Mouse (Mus musculus) lung, postnatal 25 days (tissue): ENCODE measurements around the gene Sh3bgrl2.

Experiments used
- DNase-seq: peaks from one replicate; pipeline ENCODE4 v3.0.0; 2022; ENCODE audit warnings: low spot score

The Sh3bgrl2 gene

DNA sequence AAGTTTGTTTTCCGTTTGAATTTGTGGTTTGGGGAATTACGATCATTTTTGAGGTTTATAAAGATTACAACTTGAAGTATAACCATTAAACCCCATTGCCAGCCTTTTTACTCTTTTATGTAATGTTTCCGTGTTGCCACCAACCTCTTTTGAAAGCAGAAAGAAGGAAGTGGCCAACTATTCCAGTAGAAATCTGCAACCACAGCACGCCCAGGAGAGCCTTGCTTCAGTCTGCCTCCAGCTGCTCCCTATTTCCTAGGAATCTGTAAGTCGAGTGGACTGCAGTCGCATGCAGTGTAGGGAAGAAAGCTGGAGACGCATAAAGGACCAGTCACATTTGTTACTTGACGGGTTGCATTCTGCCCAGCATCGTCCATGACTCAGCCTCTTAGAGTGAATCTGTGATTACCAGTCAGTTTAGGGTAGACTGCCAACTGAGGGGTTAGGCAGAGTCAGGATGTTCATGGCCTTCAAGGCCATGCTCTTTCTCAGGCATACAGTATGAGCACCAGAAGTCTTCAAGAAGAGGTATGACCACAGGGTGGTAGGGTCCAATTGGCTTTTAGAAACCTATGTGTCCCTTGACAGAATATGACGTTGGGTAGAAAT is 43.8 kb downstream of the Sh3bgrl2 start:
- DNase-seq, result no peak

DNA sequence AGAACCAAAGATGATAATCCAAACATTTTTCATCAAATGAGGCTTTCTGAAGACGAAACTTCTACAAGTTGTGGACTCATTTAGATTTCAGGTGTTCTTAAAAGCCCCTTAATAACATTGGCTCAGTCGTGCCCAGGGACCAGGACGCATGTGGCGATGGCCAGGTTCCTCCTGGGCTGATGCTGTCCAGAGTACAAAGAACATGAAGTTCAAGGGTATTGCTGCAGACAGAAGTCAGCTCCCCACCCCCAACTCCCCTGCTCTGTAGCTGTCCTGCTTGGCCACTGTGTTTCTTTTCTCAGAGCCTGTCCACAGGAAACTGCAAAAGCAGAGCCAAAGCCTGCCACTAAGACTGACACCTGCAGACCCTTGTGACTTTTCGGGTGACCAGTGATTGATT is 45.7 kb downstream of the Sh3bgrl2 start:
- DNase-seq, result no peak

DNA sequence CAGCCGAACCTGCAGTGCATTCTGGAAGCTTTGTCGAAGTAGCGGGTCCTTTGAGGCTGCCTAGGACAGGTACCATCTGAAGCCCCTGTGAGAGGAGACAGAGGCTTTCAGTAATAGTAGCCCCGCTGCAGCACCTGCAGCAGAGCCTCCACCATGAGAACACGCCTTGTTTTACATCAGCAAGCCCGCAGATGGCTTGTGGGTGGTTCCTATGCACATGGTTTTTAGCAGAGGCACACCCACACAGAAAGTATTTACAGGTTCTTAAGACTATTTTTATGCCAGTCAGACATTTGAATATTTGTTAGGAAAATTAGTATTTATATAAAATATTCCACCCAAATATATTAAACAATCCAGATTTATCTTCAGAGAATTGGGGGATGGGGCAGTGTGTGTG is 48.0 kb downstream of the Sh3bgrl2 start:
- no peak for DNase-seq

DNA sequence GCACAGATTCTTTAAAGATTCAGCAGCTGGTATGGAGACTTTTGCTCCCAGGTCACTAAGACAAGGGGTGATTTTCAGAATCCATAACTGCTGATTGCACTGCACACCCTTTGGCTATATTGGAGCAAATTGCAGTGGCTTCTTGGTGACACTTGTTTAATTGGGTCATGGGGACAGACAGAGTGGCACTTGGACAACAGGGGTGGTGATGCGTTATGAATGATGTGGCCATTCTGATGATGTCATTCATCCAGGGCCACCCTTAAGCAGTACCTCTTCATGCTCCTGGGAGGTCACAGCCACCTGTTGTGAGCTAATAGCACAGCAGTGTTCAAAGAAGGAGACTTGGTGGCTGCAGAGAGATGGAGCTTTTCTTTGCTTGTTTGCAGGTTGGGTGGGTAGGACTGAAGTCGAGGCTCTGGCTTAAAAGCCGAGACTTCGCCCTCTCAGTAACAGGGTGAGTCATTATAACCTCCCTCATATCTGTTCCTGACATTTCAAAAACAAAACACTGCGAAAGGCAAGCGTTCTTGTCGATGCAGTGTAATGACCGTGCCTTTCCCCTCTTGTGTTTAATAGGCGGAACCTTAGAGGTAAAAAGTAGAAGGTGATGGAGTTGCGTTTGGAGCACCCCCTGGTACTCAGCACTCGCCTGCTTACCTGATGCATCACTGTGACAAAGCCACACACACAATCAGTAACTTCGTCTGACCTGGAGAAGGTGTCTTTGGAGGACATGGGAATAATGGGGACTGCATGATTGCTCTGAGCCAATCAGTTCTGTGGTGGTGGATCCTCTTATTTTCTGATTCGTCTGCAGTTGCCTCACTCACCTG is 48.7 kb downstream of the Sh3bgrl2 start:
- no peak for DNase-seq

DNA sequence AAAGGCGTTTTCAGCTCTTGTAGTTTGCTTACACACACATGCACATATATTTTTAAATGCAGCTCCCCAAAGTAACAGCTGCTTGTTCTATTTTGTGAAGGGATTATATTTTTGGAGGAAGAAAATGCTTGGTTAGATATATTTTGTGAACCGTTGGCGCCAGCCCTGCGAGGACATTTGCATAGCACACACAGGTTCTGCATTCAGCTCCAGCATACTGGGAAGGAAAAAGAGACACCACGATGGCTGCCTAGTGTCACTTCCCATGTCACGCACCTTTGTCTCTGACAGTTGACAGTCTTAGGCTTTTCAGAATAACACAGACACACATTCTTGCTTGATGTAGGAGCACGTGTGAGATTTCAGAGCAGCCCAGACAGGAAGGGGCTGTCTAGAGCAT is 49.9 kb downstream of the Sh3bgrl2 start:
- DNase-seq, result no peak

DNA sequence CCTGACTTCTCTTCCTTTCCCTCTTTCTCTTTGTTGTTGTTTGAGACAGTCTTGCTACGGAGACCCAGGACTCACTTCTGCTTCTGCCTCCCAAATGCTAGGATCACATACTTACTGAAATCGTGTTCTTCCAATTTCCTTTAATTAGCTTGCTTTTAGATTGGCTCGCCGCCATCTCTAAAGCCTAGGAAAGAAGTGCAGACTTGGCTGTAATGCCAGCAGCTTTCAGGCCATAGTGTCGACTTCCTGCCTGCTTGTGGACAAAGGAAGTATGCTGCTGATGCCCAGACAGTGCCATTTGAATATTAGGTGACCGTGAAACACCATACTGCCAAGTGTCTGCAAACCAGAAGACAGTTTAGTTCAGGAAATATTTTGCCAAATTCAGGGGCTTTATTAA is 51.4 kb downstream of the Sh3bgrl2 start:
- no peak for DNase-seq

DNA sequence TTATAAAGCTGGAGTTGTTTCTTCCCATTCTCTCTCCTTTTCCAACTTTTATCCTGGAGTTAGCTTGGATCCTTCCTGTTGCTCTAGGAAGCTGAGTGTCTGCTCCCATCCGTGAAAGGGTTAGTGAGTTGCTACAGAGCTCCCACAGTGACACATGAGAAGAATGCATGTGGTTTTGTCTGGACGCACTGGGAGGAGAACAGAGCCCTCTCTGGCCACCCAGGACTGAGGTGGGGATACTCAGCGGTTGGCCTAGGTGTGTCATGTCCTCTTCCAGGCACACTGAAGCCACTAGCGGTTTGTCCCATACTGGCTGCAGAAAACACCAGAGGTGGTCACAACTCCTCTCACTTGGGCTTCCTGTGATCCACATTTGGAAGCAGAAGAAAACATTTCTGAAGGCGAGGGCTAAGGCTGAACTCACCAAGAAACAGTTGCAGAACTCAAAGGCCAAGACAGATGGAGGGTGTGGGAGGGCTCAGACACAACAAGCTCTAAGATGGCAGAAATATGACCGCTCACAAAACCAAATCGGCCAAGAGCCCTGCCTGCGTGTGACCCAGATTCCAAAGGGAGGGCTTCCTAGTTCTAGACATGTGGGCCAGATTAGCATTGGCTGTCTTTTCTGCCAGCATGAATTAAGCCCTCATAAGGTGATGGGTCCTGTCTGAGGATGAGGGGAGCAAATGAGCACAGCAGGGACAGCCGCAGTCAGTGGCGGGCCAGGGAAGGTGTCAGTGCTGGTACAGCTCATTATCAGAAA is 52.3 kb downstream of the Sh3bgrl2 start:
- no peak for DNase-seq

DNA sequence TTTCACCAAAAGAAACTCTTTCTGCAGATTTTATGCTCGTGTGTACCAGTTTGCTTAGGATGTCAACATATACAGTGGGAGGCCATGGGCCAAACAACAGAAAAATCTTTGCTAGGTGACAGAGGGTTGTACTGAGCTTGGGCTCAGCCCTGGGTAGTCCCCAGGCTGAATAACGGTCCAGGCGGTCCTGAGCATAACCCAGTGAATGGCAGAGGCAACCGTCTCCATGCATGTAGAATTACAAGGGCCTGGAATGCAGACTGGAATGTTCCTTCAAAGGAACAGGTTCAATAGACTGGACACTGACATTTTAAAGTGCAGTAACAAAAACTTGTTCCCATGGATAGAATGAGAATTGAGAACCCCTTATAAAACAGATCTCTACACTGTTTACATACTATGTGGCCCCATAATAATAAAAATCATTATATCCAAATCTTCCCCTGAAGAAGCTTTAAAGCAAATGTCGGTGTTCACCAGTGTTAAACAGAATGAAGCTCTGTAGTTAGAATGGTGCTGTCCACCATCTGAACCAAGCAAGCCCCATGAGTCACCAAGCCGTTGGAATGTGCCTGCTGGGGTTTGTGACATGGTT is 54.1 kb downstream of the Sh3bgrl2 start:
- DNase-seq, result no peak

DNA sequence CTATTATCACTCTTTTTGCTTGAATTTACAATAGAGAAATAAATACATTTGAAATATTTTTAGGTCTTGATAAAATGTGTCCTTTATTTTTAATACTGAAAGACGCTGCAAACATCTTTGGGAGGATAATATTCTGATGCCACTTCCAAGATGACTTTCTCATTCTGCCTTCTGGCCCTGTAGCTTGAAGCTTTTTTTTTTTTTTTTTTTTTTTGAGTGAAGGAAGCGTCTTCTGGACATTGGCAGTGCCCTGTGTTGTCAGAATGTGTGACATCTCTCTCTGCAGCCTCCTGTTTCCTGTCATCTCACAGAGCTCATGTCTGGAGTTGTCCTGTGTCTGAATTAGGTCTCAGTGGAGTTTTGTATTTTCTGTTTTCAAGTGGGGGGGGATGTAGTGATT is 55.0 kb downstream of the Sh3bgrl2 start:
- no peak for DNase-seq

DNA sequence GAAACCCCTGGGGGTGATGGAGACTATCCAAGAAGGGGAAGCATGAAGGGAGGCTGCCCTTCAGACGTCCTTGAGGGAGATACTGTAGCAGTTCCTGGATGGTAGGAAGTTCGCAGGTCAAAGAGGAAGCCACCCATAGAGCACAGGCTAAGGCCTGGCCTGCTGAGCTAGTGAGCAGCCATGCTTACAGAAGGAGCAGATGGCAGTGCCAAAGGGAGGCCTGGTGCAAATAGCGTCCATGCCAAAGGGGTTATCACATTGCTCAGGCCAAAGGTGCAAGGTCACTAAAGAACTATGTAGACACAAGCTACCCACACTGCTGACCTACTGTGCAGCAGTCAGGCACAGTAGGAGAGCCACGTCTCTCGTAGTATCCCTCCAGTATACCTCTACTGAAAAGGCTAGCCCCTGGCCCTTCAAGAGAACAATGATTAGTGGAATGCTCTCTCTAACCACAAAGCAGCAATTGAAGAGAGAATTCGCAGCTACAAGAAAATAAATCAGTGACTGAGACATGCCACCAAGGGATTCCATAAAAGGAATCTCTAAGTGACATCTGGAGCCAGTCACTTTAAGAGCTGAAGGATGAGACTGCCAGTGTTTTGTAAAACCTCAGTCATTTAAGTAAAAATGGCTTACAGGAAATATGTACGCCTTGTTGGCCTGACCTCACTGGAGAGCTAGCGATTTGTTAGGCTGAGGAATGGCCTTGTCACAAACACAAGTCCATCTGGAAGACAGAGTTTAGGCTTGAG is 57.9 kb downstream of the Sh3bgrl2 start:
- no peak for DNase-seq

DNA sequence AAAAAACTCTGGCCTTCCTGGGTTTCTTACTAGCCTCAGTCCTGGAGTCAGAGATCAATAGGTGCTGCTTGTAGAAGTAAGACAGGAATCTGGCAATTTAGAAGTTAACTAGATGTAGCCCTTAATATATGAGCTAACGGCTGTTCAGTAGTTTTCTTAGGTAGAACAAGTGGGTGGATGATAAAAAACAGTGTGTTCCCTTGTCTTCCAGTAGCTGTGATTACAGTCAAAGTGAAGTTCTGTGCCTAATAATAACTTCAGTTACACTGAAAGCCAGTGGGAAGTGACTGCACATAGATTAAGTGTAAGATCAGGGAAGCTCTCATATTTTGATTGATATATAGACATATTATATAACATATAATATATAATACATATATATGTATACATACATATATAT is 60.0 kb downstream of the Sh3bgrl2 start:
- DNase-seq, result no peak

DNA sequence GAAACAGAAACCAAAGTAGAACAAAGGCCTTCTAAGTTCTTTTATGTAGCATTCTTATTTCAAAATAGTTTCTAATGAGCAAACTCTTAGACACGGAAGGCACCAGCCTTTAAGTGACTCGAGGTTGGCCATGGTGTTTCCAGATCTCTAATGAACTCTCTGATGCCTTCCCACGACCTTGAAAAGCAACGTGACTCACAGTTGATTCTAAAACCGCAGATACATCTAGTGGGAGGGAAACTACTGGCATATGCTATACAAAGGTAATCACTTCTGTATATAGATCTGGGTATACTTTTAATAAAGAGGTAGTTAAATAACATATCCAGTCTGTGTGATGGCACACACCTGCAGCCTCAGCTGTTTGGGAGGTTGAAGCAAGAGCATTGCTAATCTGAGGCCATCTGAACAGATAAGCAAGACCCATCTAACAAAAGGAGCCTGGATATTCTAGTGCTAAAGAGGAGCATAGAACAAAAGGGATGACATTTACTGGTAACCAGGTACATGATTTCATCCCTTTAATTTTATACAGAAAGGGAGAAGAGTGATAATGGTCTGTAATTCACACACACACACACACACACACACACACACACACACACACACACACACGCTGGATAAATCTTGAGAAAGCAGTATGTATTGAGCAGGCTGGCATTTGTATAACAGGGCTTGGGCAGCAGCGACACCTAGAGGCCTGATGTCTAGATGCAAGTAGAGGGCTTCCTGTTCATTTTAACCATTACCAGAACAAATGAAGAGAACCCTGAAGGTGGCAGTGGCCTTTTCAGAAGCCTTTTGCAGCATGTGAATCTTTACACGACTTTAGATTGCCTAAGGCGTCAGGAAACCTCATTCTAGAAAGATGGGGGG is 61.5 kb downstream of the Sh3bgrl2 start:
- DNase-seq, result peak; percentile 66

DNA sequence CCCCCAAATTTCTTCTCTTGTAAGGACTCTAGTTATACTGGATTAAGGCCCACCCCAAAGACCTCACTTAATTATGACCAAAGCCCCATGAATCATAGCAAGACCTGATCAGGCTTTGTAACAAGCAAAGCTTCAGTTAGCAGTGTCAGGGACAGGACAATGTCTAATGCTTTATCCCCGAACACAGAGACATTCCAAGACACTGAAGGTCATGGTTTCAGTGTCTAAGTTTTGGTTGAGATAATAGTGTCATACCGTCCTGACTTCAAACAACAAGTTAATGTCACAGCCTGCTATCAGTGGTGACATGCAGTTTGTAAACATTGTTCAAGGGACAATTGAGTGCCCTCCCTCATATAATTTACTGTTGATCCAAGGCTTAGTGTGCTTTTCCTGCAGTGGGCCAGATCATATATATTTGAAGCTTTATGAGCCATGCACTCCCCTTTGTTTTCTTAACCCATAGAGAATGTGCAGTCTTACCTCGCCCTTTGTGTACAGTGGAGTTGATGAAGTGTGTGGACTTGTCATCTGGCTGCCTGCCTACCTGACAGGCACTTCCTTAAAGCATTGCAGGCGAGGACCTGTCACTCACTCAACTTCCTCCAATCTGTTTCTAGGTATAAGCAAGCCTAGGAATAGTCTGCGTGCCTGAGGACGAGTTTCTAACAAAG is 67.9 kb downstream of the Sh3bgrl2 start:
- no peak for DNase-seq

DNA sequence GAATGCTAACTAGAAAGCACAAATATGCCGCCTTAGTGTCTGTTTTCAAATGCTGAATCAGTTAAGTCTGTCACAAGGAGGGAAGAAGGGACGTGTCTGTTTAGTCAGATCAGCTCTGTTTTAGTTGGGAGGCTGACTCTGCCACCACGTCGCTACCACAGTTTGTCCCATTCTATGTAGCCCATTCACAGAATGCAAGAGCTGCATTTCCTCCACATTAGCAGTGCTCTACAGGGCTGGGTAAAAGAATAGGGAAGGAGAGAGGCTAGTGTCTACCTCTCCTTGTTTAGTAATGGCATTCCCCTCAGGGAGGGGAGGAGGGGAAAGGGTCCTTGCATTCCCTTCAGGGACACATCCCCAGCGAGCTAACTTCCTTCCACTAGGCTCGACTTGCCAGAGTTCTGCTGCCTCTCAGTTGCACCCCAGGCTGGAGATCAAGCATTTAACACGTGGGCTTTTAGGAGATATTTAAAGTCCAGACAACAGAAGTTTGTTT is 68.5 kb downstream of the Sh3bgrl2 start:
- DNase-seq, result no peak

DNA sequence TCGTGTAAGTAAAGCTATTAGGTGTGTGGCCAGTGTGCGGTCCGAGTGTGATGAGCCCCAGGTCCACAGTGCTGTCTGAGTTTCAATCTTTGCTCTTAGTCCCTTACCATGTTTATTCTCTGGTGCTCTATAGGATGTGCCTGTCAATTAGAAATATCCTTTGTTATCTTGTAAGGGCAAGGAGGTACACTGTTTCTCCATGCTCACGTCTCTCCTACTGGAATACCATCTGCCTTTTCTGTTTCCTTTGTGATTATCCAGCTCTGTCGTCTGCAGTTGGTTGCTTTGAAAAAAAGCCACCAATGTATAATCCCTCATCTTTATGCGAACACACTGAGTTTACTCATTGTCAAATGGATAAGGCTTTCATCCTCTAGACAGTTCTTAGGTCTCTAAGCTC is 75.3 kb downstream of the Sh3bgrl2 start:
- DNase-seq, result no peak

DNA sequence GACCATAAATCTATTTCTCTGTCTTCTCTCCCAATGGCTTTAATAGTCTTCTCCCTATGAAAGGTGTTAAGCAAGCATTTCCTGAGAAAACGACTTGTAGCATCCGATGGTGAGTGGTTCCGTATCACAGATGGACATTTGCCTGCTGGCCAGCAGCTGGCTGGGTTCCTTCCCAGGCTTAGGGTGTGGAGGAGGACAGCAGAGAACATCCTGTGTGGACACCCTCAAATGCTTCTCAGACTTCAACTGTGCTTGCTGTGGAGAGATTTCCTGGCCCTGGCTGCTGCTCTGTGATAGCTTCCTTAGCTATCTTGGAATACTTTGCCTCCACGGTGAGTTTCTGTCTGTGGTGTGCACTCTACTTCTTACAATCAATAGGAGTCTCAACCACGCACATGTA is 76.1 kb downstream of the Sh3bgrl2 start:
- no peak for DNase-seq

DNA sequence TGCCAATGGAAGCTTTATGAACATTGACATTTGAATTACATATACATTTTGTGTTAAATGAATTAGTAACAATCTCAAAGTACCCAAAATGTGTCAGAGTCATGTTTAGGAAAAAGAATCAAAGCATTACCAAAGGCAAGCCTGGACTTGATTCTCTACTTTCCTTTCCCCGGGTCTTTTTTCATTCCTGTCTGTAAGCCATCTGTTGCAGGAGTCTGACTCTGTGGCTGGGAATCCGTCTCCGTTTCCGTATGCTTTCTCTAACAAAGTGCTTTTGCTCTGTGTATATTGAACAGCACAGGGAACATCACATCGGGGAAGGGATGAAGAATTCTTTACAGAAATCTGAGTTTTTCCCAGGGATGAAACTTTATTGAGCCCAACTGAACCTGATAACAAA is 77.0 kb downstream of the Sh3bgrl2 start:
- DNase-seq, result no peak

DNA sequence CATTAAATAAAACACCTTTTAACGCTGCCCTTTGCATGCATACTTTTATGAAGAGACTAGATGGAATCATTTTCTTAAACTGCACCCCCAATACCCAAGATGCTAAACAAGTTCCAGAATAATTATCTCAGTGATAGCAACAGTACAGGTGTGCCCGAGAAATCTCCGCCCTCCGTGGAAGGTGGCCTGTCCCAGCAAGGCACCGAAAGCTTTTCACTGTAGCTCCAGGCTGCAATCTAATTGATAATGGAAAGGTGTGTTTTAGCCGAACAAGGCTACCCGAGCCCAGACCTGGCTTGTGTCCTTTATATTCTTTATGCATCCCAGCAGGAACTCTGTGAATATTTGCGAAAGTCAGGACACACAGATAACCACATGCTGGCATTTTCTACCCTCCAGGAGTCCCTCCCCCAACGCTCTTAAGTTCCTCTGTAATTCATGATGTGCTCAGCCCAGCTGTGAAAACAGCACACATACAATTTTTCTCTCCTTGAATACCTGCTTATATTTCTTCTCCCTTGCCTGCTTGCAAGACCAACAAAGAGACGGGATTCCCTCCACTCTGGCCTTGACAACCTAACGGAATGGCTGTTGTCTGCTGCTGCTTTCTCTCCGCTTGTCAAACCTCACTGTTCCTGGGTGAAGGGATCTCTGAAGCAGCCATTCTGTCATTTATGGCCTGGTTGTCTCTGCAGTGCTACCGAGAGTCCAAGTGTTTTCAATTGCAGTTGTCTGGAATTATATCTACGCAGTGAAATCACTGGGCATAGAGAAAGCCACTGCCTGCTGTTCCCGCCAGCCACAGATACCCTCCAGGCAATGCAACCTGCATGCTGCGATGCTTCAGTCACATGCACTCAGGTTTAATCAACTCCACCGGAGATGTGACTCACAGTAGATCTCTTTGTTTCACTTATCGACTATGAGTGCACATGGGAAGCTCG is 80.8 kb downstream of the Sh3bgrl2 start:
- no peak for DNase-seq

DNA sequence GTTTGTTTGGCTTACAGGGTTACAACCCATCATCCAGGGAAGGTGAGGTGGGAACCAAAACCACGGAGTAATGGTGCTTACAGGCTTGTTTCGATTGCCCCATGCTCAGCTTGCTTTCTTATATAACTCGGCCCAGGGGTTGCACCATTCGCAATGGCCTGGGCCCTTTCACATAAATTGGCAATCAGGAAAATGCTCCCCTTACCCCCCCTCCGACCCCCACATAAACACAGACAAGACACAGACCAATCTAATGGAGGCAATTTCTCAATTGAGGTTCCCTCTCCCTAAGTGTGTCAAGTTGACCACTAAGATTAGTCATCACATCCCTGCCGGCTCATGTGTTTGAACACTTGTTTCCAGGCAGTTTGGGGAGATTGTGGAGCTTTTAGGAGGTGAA is 82.2 kb downstream of the Sh3bgrl2 start:
- DNase-seq, result no peak
